Mouse (Mus musculus): ENCODE measurements around the gene Ulk3.

The Ulk3 gene

DNA sequence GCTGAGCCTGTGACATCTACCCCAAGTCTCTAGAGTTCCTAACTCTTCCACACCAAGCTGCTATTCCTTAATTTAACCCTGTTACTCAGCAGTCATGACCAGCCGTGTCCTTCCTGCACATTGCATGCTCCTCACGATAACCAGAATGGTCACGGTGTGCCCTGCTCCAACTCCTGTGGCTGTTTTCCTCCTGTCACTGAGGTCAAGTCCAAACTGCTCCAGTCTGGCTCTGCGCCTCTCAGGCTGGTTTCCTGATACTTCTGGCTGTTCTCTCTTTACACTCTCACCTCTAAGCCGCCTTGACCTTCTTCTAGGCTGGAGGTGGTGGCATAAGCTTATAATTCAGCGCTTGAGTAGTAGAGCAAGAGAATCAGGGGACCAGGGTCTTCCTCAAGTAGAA, 20.8 kb upstream of the Ulk3 start:
- DNase-seq (ENCODE audit: low read depth) = no peak

GRCm38 (mm10) chr9:57574397-57574796, 14.9 kb upstream of the Ulk3 start:
- no peak for DNase-seq (ENCODE audit: low read depth)

DNA sequence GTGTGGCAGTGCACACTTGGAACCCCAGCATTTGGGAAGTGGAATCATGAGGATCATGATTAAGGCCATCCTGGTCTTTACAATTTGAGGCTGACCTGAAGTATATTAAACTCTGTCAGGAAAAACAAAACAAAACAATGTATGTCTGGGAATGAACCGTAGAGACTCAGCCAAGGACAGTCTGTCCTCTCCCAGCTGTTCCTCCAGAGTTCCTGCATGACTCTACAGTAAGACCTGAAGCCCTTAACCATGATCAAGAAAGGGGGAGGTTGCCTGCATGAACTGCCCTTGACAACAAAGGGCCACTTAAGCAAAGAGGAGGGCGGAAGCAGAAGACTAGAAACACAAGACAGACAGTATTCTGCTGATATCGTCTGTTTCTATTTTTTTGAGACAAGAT, 13.7 kb upstream of the Ulk3 start:
- no peak for DNase-seq (ENCODE audit: low read depth)

DNA sequence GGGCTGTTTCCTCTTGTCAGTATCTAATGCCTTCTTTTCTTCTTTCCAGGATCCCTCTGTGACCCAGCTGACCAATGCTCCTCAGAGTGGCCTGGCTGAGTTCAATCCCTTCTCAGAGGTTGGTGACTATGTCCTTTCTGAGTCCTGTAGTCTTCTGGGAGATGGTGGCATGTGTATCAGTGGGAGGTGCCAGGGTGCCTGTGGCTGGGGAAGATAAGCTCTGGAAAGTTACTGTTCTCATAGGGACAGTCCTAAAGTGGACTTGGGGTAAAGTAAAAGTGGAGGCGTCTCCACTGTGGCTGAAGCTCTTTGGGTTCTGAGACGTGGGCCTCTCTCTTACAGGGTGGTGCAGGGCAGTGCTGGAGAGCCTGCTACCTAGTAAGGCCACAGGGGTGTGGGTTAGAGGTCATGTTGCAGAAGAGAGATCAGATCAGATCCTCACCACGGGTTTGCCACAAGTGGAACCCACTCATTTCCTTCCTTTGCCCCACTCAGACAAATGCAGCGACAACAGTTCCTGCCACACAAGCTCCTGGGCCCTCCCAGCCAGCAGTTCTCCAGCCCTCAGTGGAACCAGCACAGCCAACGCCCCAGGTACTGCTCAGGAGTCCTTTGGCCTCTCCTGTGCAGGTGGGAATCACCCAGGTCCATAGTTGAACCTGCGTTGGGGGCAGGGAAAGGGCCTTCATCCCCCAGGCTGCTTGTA, 12.0 kb upstream of the Ulk3 start:
- no peak for DNase-seq (ENCODE audit: low read depth)

DNA sequence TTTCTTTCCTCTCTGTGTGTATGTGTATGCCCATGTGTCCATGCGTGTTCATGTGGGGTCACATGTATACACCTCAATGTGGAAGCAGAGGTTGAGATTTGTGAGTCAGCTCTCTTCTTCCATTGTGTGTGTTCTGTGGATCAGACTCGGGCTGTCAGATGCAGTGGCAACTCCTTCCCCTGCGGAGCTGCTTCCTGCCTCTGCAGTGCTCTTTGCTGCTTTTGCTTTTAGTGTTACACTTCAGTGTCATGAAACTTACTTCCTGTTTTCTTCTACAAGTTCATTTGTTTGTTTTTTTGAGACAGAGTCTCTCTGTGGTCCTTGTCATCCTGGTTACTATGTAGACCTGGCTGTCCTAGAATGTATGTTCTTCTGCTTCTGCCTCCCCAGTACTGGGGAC, 4.3 kb upstream of the Ulk3 start:
- DNase-seq (ENCODE audit: low read depth) = no peak

GRCm38 (mm10) chr9:57590726-57591125, 1.5 kb downstream of the Ulk3 start:
- no peak for DNase-seq (ENCODE audit: low read depth)

- no peak for DNase-seq (ENCODE audit: low read depth)
Measured at GRCm38 (mm10) chr9:57593454-57594173, 4.4 kb downstream of the Ulk3 start.

DNA sequence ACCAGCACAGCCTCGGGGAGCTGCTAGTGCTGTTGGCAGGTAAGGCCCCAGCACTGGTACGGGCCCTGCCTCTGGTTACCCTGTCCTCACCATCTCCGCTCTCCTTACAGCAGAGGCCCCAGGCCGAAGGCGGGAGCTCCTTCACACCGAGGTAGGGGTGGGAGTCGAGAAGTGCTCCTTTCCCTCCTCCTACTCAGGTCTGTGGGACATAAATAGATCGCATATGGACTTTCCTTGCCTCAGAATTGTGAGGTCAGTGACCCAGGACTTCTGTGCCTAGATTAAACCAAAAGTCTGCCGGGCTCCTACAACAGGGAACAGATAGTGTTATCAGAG, 4.9 kb downstream of the Ulk3 start:
- no peak for DNase-seq (ENCODE audit: low read depth)

DNA sequence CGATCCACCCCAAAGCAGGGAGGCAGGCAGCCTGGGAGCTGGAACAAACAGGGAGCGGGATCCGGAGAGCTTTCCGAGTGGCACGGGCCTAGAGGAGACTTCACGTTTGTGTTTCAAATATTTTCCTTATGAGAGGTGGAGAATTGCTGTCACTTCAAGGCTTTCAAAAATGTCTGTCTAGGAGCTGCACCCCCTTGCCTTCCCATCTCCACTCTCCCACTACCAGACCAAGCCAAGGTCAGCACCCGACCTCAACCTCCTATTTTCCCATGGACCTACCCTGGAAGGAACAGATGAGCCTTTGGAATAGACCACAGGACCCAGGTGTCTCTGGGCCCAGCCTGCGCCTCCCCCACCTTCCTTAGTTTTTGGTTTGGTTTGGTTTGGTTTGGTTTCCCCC, 8.0 kb downstream of the Ulk3 start:
- no peak for DNase-seq (ENCODE audit: low read depth)

DNA sequence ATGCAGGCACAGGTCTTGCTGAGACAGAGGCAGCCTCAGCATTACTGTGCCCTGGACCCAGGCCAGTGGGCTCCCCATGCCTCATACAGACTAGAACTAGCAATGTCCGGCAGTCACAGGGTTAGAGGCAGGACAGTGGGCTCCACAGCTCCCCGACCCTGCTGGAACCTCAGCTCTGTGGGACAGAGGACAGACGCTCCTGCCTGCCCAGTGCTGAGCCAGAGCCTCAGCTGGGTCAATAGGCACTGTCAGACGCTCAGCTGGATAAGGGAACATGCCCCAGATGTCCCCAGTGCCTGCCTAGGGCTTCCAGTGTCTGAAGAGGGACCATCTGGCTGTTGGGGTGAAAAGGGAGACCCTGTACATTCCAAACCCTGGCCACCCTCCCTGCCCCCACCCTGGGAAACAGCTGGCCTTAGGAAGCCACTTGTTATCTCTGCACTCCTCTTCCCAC, 8.7 kb downstream of the Ulk3 start:
- no peak for DNase-seq (ENCODE audit: low read depth)

- no peak for DNase-seq (ENCODE audit: low read depth)
Measured at GRCm38 (mm10) chr9:57598851-57599563, 9.8 kb downstream of the Ulk3 start.

DNA sequence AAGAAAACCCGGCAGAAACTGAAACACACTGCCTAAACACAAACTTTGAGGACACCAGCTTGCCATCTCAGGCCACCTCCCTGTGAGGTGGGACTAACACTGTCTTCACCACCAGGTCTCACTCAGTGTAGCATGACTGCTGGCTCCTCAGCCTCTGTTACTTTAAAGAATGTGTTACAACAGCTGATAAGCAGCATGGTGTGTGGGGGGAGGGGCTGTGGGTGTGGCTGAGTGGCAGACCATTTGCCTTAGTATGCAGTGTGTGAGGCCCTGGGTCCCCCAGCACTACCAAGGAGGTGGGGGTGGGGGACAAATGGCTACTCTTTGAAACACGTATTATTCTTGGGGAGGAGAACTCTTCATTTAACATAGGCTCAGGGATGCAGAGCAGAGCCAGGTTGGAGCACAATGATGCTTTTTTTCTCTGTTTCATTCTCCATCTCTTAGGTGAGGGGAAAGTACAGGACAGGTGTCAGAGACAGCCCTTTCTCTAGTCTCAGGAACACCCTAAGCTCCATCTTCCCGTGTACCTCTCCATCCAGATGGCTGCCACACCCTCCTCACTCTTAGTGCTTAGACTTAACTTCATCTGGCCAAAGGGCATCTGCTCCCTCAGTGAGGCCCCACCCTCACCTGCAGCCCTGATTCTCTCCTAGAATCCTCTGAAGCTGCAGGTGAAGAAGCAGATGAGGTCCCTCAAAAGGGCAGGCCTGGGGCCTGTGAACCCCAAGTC, 11.5 kb downstream of the Ulk3 start:
- no peak for DNase-seq (ENCODE audit: low read depth)

DNA sequence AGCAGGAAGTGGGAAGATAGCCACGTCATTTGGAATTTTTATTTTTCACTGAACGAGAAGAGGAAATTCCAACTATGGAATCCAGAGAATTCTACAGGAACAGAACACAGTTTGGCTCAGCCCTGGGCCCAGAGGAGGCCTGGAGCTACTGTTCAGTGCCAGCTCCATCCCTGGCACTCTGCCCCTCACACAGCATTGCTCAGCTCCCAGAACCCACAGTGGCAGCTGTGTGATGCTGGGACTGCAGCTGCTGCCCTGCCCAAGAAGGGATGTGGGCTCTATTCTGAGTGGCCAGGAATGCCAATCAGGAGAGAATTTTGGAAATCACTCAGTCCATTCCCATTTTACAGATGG, 12.1 kb downstream of the Ulk3 start:
- no peak for DNase-seq (ENCODE audit: low read depth)

GRCm38 (mm10) chr9:57602098-57602497, 12.8 kb downstream of the Ulk3 start:
- no peak for DNase-seq (ENCODE audit: low read depth)

- no peak for DNase-seq (ENCODE audit: low read depth)
Measured at GRCm38 (mm10) chr9:57604875-57605274, 15.6 kb downstream of the Ulk3 start.

DNA sequence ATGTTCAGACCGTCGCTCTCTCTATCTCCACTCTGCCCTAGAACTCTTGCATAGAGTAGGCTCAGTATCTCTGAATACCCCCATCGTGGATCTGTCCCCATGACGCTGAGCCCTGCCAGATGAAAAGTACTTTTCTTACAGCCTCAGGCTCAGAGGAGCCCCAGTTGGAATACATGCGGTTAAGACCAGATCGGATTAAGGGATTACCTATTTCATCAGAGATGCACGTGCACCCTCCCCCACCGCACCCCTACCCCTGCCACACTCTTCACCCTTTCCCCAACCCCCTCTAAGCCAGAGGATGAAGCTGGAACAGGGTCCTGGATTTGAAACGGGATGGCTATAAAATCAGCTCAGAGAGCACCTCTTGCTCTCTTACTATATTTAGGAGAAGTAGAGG, 16.3 kb downstream of the Ulk3 start:
- no peak for DNase-seq (ENCODE audit: low read depth)

DNA sequence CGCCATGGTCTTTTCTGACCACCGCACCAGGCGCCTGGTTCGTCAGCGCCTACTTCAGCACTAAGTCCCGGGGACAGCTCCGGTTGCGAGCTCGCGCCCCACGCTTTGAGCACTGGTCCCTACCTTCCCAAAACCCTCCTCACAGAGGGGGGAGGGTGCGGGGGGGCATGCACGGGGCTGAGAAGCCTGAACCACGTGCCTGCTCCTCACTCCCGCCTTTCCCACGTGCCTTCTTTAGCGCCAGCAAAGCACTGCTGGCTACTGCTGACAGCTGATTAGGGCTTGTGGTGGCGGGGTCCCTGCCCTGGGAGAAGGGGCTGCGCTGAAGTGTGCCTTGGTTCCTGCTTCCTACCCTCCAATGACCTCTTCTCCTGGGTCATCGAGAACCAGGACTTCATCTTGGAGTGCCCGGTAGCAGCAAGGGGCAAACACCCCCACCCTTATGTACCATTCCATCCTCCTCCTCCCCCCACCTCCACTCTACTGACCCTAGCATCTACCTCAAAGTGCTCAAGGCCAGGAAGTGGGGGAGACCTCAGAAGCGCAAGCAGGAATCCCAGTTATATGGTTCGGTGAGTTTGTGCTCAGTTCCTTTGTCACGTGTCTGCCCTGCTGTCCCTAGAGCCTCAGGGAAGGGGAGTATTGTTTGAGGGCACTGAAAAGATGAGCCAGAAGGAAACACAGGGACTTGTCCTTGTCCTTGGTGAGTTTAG, 17.0 kb downstream of the Ulk3 start, which contains the start of gene Cplx3:
Gene Cplx3, minus strand, starts transcription at position 143 of the 713 bp plus-strand sequence.
- peak; percentile 51 for DNase-seq (ENCODE audit: low read depth)

DNA sequence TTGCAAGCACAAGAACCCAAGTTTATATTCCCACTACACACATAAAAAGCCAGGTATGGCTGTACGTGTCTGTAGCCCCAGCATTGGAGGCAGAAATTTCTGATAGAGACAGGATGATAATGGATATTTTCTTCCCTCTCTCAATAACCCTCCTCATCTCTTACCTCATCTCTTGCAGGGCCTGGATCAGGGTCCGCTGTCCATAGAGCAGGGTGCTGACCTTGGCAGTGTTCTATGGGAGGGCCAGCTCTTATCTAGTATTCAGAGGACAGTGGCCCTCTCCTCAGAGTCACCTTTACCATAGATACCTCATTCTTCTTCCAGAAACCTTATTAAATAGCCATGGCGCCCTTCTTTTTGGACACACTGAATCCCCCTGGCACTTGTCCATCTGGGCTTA, 20.6 kb downstream of the Ulk3 start:
- DNase-seq (ENCODE audit: low read depth) = no peak

- DNase-seq (ENCODE audit: low read depth) = no peak
Measured at GRCm38 (mm10) chr9:57610359-57610826, 21.1 kb downstream of the Ulk3 start.

DNA sequence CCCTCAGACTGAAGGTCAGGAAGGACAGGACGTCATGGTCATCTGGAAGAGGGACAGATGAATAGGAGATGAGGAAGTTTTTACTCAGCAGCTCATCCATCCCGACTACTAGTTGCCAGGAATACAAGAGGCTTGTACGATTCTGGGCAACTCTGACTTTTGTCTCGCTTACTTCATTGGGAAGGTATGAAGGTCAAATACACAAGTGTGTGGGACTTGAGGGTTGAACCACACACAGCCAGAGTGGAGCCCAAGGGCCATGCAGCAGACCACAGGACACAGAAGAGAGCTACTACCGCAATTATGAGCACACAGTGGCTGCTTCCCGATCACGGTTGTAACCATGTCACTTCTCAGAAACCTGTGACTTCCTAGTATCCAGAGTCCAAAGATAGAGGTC, 23.3 kb downstream of the Ulk3 start:
- DNase-seq (ENCODE audit: low read depth) = no peak

GRCm38 (mm10) chr9:57613975-57614374, 24.7 kb downstream of the Ulk3 start:
- no peak for DNase-seq (ENCODE audit: low read depth)

- no peak for DNase-seq (ENCODE audit: low read depth)
Measured at GRCm38 (mm10) chr9:57614786-57615185, 25.5 kb downstream of the Ulk3 start.

All from c-Kit-positive CD71-negative TER-119-negative erythroid progenitor cells, embryonic 14.5 days (primary cell).